In the genomic region with DNA sequence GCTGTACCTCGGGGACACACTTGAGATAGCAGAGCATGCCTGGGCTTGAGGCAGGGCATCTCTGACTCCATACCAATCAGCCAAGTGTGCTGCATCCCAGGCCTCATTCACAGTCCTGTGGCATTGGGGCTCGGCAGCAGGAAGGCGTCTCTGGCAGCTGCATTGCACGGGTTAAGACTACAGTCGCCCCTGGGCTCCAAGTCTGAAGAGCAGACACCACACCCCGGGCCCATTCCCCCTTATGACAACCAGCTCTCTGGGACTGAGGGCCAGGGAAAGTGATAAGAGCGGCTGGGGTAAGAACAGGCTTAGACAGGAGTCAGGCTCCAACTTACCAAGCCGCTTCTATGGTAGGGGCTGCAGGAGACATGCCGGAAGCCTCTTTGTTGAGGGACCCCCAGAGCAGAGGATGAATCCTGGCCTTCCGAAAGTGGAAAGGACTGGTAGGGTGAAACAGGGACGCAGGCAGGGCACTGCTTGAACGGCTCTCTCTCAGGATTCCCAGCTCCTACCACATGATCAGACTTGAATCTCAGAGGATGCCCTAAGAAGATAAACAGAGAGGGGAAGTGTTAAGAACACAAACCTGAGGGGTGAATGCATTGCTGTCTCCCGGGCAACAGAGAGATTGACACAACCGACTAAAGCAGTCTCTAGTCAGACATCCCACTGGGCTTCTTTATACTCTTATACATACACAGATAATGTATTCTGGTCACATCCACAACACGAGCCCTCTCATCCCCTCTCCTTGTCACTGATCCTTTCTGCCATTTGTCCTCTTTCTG, we compare ENCODE assay signal across 18 mouse cellular contexts. TPM values are rescaled to one million over a fixed set of nuclear protein-coding genes. Genes with fewer than 3 reads are reported as not detected.
A peak's percentile ranks its signal among the peaks of the same experiment; 100 is the strongest.
DNase-seq lines count a peak whose midpoint lies in the region; ATAC-seq and TF ChIP-seq lines count a peak whose summit lies in the region.
"Had no signal": no experiment of that assay in that cellular context is flagged by ENCODE, and none has a peak within 500 bp of the region (broad histone marks: within the 10 kb centered on the region; RNA-seq: fewer than 3 reads in every experiment).

No protein-coding gene starts in this region.

- peaks cover 40% of the 10 kb centered on the region for H3K4me1 ChIP-seq in forebrain, embryonic 10.5 days
- H3K4me1 ChIP-seq in hindbrain, embryonic 14.5 days (replicated peaks; ENCODE audit: control insufficient read depth, insufficient read depth, low read length), result peaks cover 25% of the 10 kb centered on the region
- H3K4me1 ChIP-seq in midbrain, embryonic 16.5 days (ENCODE audit: control insufficient read depth, insufficient read depth, low read length), result peaks cover 25% of the 10 kb centered on the region
- H3K4me1 ChIP-seq in liver, postnatal 0 days (ENCODE audit: insufficient read depth), result no peaks in the 10 kb centered on the region
- H3K4me1 ChIP-seq: stomach, embryonic 15.5 days had no signal

- 51% methylated on average over 15 of the region's 15 CpGs for WGBS in forebrain, embryonic 10.5 days
- 13% methylated on average over 15 of the region's 15 CpGs for WGBS in hindbrain, embryonic 14.5 days
- 6% methylated on average over 15 of the region's 15 CpGs for WGBS in midbrain, embryonic 16.5 days
- WGBS in liver, postnatal 0 days (ENCODE audit: insufficient replicate concordance), result 59% methylated on average over 15 of the region's 15 CpGs

- ATAC-seq in hindbrain, embryonic 14.5 days (ENCODE audit: low FRiP score), result peak; percentile 74
- peak; percentile 81 for ATAC-seq in midbrain, embryonic 16.5 days
- no peak for ATAC-seq in liver, postnatal 0 days
- ATAC-seq: CD4-positive, CD25-positive, alpha-beta regulatory T cell, adult 4 months had no signal

- H3K4me3 ChIP-seq in forebrain, embryonic 10.5 days, result peak overlapping the region; percentile 30
- H3K4me3 ChIP-seq in hindbrain, embryonic 14.5 days (replicated peaks; ENCODE audit: low read length), result peak overlapping the region; percentile 13; the same call in 1 of the 2 replicates
- H3K4me3 ChIP-seq in midbrain, embryonic 16.5 days (ENCODE audit: low read depth, low read length), result peak overlapping the region; percentile 26
- no peak overlapping the region for H3K4me3 ChIP-seq in liver, postnatal 0 days (ENCODE audit: low read depth, low read length)
- H3K4me3 ChIP-seq: heart, embryonic 13.5 days; myocyte; stomach, embryonic 15.5 days had no signal

- H3K27me3 ChIP-seq in forebrain, embryonic 10.5 days (ENCODE audit: poor library complexity, severe bottlenecking), result peaks cover 70% of the 10 kb centered on the region
- H3K27me3 ChIP-seq in hindbrain, embryonic 14.5 days (ENCODE audit: control insufficient read depth, insufficient read depth, low read length), result no peaks in the 10 kb centered on the region; the same call in 1 of the 2 replicates
- no peaks in the 10 kb centered on the region for H3K27me3 ChIP-seq in midbrain, embryonic 16.5 days (ENCODE audit: control insufficient read depth, insufficient read depth, low read depth, low read length)
- H3K27me3 ChIP-seq in liver, postnatal 0 days (ENCODE audit: insufficient read depth, low read length), result no peaks in the 10 kb centered on the region
- H3K27me3 ChIP-seq: stomach, embryonic 15.5 days had no signal

- no peaks in the 10 kb centered on the region for H3K36me3 ChIP-seq in forebrain, embryonic 10.5 days (replicated peaks)
- no peaks in the 10 kb centered on the region for H3K36me3 ChIP-seq in hindbrain, embryonic 14.5 days (replicated peaks; ENCODE audit: control insufficient read depth, insufficient read depth)
- H3K36me3 ChIP-seq in midbrain, embryonic 16.5 days (ENCODE audit: control insufficient read depth, insufficient read depth, low read length), result no peaks in the 10 kb centered on the region
- no peaks in the 10 kb centered on the region for H3K36me3 ChIP-seq in liver, postnatal 0 days (replicated peaks; ENCODE audit: insufficient read depth, low read length)
- H3K36me3 ChIP-seq: heart, embryonic 13.5 days; stomach, embryonic 15.5 days had no signal

- no peaks in the 10 kb centered on the region for H3K9me3 ChIP-seq in forebrain, embryonic 10.5 days
- no peaks in the 10 kb centered on the region for H3K9me3 ChIP-seq in hindbrain, embryonic 14.5 days (ENCODE audit: control insufficient read depth, low read length)
- H3K9me3 ChIP-seq in midbrain, embryonic 16.5 days (replicated peaks; ENCODE audit: control insufficient read depth, low read length, poor library complexity, severe bottlenecking), result no peaks in the 10 kb centered on the region
- H3K9me3 ChIP-seq in liver, postnatal 0 days (ENCODE audit: low read length), result no peaks in the 10 kb centered on the region
- H3K9me3 ChIP-seq: heart, embryonic 13.5 days; stomach, embryonic 15.5 days had no signal

- H3K27ac ChIP-seq in forebrain, embryonic 10.5 days, result peak overlapping the region; percentile 80
- H3K27ac ChIP-seq in hindbrain, embryonic 14.5 days, result peak overlapping the region; percentile 56
- peak overlapping the region; percentile 89 for H3K27ac ChIP-seq in midbrain, embryonic 16.5 days (ENCODE audit: low read length)
- H3K27ac ChIP-seq in liver, postnatal 0 days (ENCODE audit: low read depth), result no peak overlapping the region
- H3K27ac ChIP-seq: heart, embryonic 13.5 days; stomach, embryonic 15.5 days had no signal

- TF ChIP-seq CTCF in brain, embryonic 14.5 days (IDR thresholded peaks at IDR 0.05; ENCODE audit: borderline replicate concordance, extremely low read depth, insufficient read depth, insufficient read length), result no peak
- TF ChIP-seq CTCF in liver, postnatal 0 days (IDR thresholded peaks at IDR 0.05; ENCODE audit: low read depth), result no peak

- TF ChIP-seq POLR2A in brain, embryonic 14.5 days (IDR thresholded peaks at IDR 0.05; ENCODE audit: borderline replicate concordance, extremely low read depth, insufficient read depth, insufficient read length, poor library complexity, severe bottlenecking), result no peak

- peak overlapping the region; percentile 41 for H3K4me2 ChIP-seq in hindbrain, embryonic 14.5 days (replicated peaks)
- H3K4me2 ChIP-seq in midbrain, embryonic 16.5 days (ENCODE audit: low read length), result peak overlapping the region; percentile 51
- H3K4me2 ChIP-seq in liver, postnatal 0 days (ENCODE audit: low read depth, low read length), result no peak overlapping the region
- H3K4me2 ChIP-seq: heart, embryonic 13.5 days; liver, embryonic 11.5 days; stomach, embryonic 15.5 days had no signal

- peak; percentile 94 for DNase-seq in brain, embryonic 14.5 days (ENCODE audit: low read depth)
- peak; percentile 56 for DNase-seq in forebrain, embryonic 10.5 days (ENCODE audit: extremely low spot score, low spot score)
- peak; percentile 47 for DNase-seq in hindbrain, embryonic 14.5 days (ENCODE audit: low spot score)
- DNase-seq in liver, postnatal 0 days, result no peak
- no peak for DNase-seq in heart, adult 9 months (ENCODE audit: low spot score in 2 of 2)
- DNase-seq in lung, postnatal 10 days, result no peak
- no peak for DNase-seq in ovary, postnatal 36 days (ENCODE audit: low spot score)
- DNase-seq: adrenal gland, postnatal 10 days; right cerebral cortex, postnatal 25 days; thymus, postnatal 25 days had no signal

- TF ChIP-seq EP300 in liver, postnatal 0 days (IDR thresholded peaks at IDR 0.05; ENCODE audit: low read depth), result no peak

- peak overlapping the region; percentile 43 for H3K9ac ChIP-seq in hindbrain, embryonic 14.5 days
- H3K9ac ChIP-seq in midbrain, embryonic 16.5 days (ENCODE audit: low read depth, low read length), result peak overlapping the region; percentile 61
- H3K9ac ChIP-seq in liver, postnatal 0 days (replicated peaks), result no peak overlapping the region
- H3K9ac ChIP-seq: heart, embryonic 13.5 days; stomach, embryonic 15.5 days had no signal

RNA-seq across cellular contexts. Expression of a gene that starts 3.5 kb away (rescaled TPM):
- polyA plus RNA-seq in brain, embryonic 14.5 days (2012; rRNA removed), result 61.0 and 82.4 TPM in 2 replicates
- polyA plus RNA-seq in forebrain, embryonic 10.5 days (2016; fragmentation: Nextera tagmentation; extraction: Ambion mirVana), result 0.87 and 2.7 TPM in 2 replicates
- polyA plus RNA-seq in hindbrain, embryonic 14.5 days (2014; fragmentation: Nextera tagmentation; extraction: Ambion mirVana), result 6.8 and 7.6 TPM in 2 replicates
- polyA plus RNA-seq in midbrain, embryonic 16.5 days (2015; fragmentation: Nextera tagmentation; extraction: Ambion mirVana), result 45.9 and 68.2 TPM in 2 replicates
- polyA plus RNA-seq in liver, postnatal 0 days (2015; fragmentation: Nextera tagmentation; extraction: Ambion mirVana), result not detected in 2 replicates
- polyA plus RNA-seq: CD4-positive, CD25-positive, alpha-beta regulatory T cell, adult 4 months; intestine, embryonic 14.5 days; large intestine, adult 2 months; liver, embryonic 11.5 days; myocyte had no signal

Comparison
In these comparisons a context has a peak if more than half of its experiments do, and no peak if none do; other contexts are left out.
1. DNase-seq: peak in brain, embryonic 14.5 days (single experiment), forebrain, embryonic 10.5 days (single experiment) and hindbrain, embryonic 14.5 days (single experiment); none in liver, postnatal 0 days (single experiment), heart, adult 9 months (0 of 2), lung, postnatal 10 days (single experiment) and ovary, postnatal 36 days (single experiment).